Mouse (Mus musculus) hindbrain, postnatal 0 days (tissue): ENCODE measurements around the gene Iqgap1. TPM values are rescaled to one million over a fixed set of nuclear protein-coding genes. Genes with fewer than 3 reads are reported as not detected.
A peak's percentile ranks its signal among the peaks of the same experiment; 100 is the strongest.

Source experiments
- ATAC-seq: fragments of 200-750 bp; cut with Nextera tagmentation; 2 replicates; pipeline ENCODE4 v1.8.0; 2017; ENCODE audit warnings: mild to moderate bottlenecking, moderate TSS enrichment, moderate library complexity
- DNase-seq: peaks from one replicate; pipeline ENCODE4 v3.0.0-alpha.2; 2015; ENCODE audit warnings: low spot score
- H3K27ac ChIP-seq: fragments of 300-500 bp; sonication (generic); 2 replicates; pipeline ENCODE4 v1.5.1; 2014; ENCODE audit warnings: mild to moderate bottlenecking
- H3K27me3 ChIP-seq: fragments of 300-500 bp; sonication (generic); 2 replicates; pipeline ENCODE4 v1.6.1; 2014; ENCODE audit warnings: low read length, mixed read lengths; ENCODE audit not compliant: insufficient read depth
- H3K36me3 ChIP-seq: fragments of 300-500 bp; sonication (generic); 2 replicates; pipeline ENCODE4 v1.6.1; 2014; ENCODE audit warnings: low read length, mixed read lengths; ENCODE audit not compliant: insufficient read depth
- H3K4me1 ChIP-seq: fragments of 300-500 bp; sonication (generic); 2 replicates; pipeline ENCODE4 v1.6.1; 2014; ENCODE audit warnings: antibody characterized with exemption, low read length, mixed read lengths; ENCODE audit not compliant: insufficient read depth
- H3K4me2 ChIP-seq: fragments of 300-500 bp; sonication (generic); 2 replicates; pipeline ENCODE4 v1.6.1; 2014; ENCODE audit warnings: low read depth, mild to moderate bottlenecking, low read length, moderate library complexity, mixed read lengths
- H3K4me3 ChIP-seq: fragments of 300-500 bp; sonication (generic); 2 replicates; pipeline ENCODE4 v1.5.1; 2014; ENCODE audit warnings: low read length
- H3K9ac ChIP-seq: fragments of 300-500 bp; sonication (generic); replicated peaks from 2 replicates; pipeline ENCODE4 v1.6.1; 2014; ENCODE audit warnings: mild to moderate bottlenecking, low read length, moderate library complexity, mixed read lengths
- H3K9me3 ChIP-seq: fragments of 300-500 bp; sonication (generic); 2 replicates; pipeline ENCODE4 v1.6.1; 2016; ENCODE audit warnings: low read length, mixed read lengths
- CTCF ChIP-seq: IDR thresholded peaks from 2 replicates; pipeline ENCODE4 v1.5.1; 2016; ENCODE audit warnings: antibody characterized with exemption, control low read depth, low read depth
- WGBS: fragments of 180-500 bp; shearing (Covaris S2); extraction: QIAGEN DNeasy Blood & Tissue Kit; methylation state at CpG from one replicate; pipeline ENCODE4 v1.1.7; 2014; 5-methylcytosine and 5-hydroxymethylcytosine counted together
- polyA plus RNA-seq: library from polyadenylated mRNA; unstranded; fragments of >200 nt; fragmentation: Nextera tagmentation; extraction: Ambion mirVana; gene quantifications from 2 replicates; pipeline ENCODE4 v1.2.1, GENCODE M21; 2015
- total RNA-seq: library from RNA; depleted of rRNA; stranded (reverse); fragments of >200 nt; gene quantifications from 2 replicates; pipeline ENCODE4 v1.2.3, GENCODE M21; 2014

Iqgap1 gene
- total and polyA plus RNA-seq, 2 experiments from 2014 or later: 15.7 to 29.4 TPM

DNA sequence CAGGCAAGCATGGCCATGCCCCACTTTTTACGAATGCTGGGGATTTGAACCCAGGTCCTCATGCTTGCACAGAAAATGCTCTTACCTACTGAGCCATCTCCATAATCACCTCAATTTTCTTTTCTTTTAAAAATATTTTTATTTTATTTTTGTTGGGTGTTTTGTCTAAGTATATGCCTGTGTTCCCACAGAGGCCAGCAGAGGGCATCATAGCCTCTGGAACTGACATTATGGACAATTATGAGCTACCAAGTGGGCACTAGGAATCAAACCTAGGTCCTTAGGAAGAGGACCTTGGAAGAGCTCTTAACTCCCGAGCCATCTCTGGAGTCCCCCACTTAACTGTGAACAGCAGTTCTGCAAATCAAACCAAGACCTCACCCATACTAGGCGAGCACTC is 27.4 kb upstream of the Iqgap1 start:
- 97% methylated on average over 3 of the region's 3 CpGs for WGBS
- H3K4me1 ChIP-seq: no peaks in the 10 kb centered on the region
- no peaks in the 10 kb centered on the region for H3K9me3 ChIP-seq
- DNase-seq (no peak), ATAC-seq (no peak)
- TF ChIP-seq CTCF: no peak; the same call in 1 of the 2 replicates
- H3K4me3 ChIP-seq: no peak overlapping the region
- H3K36me3 ChIP-seq: no peaks in the 10 kb centered on the region
- no peaks in the 10 kb centered on the region for H3K27me3 ChIP-seq
- H3K27ac ChIP-seq: no peak overlapping the region
- no peak overlapping the region for H3K4me2 ChIP-seq
- no peak overlapping the region for H3K9ac ChIP-seq

DNA sequence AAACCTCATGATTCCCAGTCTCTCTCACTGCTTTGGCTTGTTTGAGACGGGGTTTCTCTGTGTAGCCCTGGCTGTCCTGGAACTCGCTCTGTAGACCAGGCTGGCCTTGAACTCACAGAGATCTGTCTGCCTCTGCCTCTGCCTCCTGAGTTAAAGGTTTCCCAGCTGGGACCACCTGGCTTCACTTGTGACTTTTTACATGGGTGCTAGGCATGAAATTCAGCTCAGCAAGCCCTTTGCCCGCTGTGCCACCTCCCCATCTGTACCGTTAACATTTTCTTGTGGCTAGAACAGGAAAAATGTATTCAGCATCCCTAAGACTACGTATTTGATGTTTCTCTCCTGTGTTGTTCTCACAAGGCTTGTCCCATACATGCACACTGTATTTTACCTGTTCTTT is 24.7 kb upstream of the Iqgap1 start:
- DNase-seq (no peak), ATAC-seq (no peak)
- Histone ChIP-seq H3K4me2 (no peak overlapping the region), H3K4me1 (no peaks in the 10 kb centered on the region), H3K27me3 (no peaks in the 10 kb centered on the region), H3K9me3 (no peaks in the 10 kb centered on the region), H3K9ac (no peak overlapping the region), H3K36me3 (no peaks in the 10 kb centered on the region), H3K4me3 (no peak overlapping the region), H3K27ac (no peak overlapping the region)
- 84% methylated on average over 5 of the region's 5 CpGs for WGBS
- TF ChIP-seq CTCF: no peak

DNA sequence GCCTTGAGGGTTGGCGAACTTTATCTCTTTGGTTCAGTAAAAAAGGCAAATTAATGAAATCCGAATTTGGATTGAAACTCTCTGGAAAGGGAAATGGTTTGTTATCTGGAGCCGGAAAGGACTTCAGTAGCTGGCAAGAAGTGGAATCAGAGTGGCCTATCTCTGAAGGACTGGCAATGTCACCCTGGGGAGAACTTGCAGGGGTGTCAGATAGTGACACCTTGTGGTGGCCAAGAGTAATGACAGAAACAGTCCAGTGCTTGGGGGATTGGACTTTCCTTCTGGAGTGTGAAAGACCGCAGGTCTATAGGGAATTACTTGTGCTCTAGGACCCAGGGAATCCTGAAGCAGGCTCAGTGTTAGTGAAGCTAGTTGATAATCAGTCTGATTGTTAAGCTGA is 23.9 kb upstream of the Iqgap1 start:
- peak; percentile 95 for TF ChIP-seq CTCF
- no peak overlapping the region for H3K9ac ChIP-seq
- H3K27ac ChIP-seq: no peak overlapping the region
- WGBS: 28% methylated on average over 4 of the region's 4 CpGs
- ATAC-seq (peak; percentile 72), DNase-seq (peak; percentile 81)
- no peaks in the 10 kb centered on the region for H3K27me3 ChIP-seq
- no peaks in the 10 kb centered on the region for H3K9me3 ChIP-seq
- no peak overlapping the region for H3K4me2 ChIP-seq
- no peaks in the 10 kb centered on the region for H3K4me1 ChIP-seq
- H3K4me3 ChIP-seq: no peak overlapping the region
- H3K36me3 ChIP-seq: no peaks in the 10 kb centered on the region

DNA sequence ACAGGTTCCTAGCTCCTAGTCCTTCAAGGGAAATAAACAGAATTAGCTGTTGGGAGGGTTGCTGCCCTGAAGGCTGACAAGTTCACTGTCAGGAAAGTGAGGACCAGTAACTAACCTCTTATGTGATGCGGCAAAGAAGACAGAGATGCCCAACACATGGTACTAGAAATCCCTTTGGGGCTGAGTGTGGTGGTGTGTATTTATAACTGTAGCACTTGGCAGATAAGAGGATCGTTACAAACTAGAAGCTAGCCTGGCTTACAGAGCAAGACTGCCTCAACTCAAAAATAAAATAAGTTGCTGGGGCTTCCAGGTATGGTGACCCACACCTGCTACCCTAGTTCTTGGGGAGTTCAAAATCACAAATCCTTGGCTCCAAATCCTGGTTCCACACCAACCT is 23.5 kb upstream of the Iqgap1 start:
- DNase-seq (no peak), ATAC-seq (no peak)
- Histone ChIP-seq H3K27ac (no peak overlapping the region), H3K4me3 (no peak overlapping the region), H3K4me2 (no peak overlapping the region), H3K9me3 (no peaks in the 10 kb centered on the region), H3K4me1 (no peaks in the 10 kb centered on the region), H3K27me3 (no peaks in the 10 kb centered on the region), H3K36me3 (no peaks in the 10 kb centered on the region), H3K9ac (no peak overlapping the region)
- TF ChIP-seq CTCF: no peak
- 77% methylated on average over 2 of the region's 2 CpGs for WGBS

DNA sequence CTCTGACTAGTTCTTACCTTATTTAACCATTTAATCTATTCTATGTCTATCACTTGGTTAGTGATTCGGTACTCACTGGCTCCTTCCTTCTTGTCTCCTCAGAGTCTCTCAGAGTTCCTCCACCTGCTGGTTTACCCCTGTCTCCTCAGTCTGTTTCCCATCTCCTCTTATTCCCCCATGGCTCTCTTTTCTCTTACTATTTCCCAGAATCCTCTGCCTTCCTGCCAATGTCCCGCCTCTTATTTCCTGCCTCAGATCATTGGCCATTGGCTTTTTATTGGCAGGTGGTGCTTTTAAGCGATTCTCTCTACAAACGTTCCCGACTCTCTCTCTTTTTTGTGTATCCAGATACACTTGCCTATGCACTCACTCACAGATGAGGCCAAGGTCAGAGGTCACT is 20.9 kb upstream of the Iqgap1 start:
- Histone ChIP-seq H3K4me1 (no peaks in the 10 kb centered on the region), H3K27ac (no peak overlapping the region), H3K27me3 (no peaks in the 10 kb centered on the region), H3K9me3 (no peaks in the 10 kb centered on the region), H3K4me2 (no peak overlapping the region), H3K9ac (no peak overlapping the region), H3K36me3 (no peaks in the 10 kb centered on the region), H3K4me3 (no peak overlapping the region)
- DNase-seq (no peak), ATAC-seq (no peak)
- 87% methylated on average over 5 of the region's 5 CpGs for WGBS
- TF ChIP-seq CTCF: no peak

DNA sequence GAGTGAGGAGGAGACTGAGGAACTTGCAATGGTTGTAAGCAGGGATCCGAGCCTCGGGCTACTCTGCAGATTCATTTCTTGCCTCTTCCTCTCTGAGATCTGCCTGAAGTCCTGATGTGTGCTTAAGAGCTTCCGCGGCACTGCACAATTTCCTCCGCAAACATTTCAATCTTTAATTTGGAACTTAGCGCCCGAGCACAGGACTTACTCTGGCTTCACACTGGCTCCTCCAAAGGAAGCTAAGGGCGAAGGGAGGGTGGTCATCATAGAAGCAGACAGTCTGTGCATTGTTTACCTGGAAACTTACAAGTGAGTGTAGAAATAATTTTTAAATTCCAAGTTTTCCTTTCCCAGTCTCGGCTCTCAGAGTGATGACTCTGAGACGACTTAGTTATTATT is 20.5 kb upstream of the Iqgap1 start:
- WGBS: 89% methylated on average over 10 of the region's 10 CpGs
- no peaks in the 10 kb centered on the region for H3K4me1 ChIP-seq
- H3K4me3 ChIP-seq: no peak overlapping the region
- no peak for DNase-seq
- no peaks in the 10 kb centered on the region for H3K36me3 ChIP-seq
- no peaks in the 10 kb centered on the region for H3K27me3 ChIP-seq
- H3K9ac ChIP-seq: no peak overlapping the region
- H3K4me2 ChIP-seq: no peak overlapping the region
- no peaks in the 10 kb centered on the region for H3K9me3 ChIP-seq
- no peak for ATAC-seq
- TF ChIP-seq CTCF: no peak
- no peak overlapping the region for H3K27ac ChIP-seq

DNA sequence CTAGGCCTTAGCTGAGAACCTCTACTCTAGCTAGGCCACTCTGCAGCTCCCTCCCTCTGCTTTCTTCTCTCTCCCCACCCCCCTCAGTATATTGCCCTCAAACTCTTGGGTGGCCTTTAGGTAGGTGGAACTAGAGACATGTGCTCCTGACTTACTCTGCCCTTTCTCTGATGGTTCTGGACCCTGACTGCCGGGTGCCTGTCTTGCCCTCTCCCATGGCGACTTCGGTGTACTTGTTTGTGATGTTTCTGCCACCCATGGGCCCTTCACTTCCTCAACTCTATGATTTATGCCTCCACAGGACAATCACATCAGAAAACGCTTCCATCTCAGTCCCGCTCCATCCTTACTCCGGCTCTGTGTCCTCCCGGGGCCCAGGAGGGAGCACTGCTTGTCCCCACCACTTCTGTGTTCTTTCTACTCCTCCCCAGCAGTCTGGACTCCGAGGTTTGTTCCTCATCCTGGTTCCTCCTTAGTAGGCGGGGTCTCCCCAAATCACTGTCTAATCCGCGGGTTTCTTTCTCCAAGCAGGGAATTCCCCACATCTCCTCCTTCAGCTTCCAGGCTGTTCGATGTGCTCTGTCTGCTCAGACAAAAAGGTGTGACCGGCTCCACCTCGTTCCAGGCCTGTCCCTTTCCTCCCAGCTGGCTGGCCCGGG is 20.0 kb upstream of the Iqgap1 start:
- no peak overlapping the region for H3K4me3 ChIP-seq
- H3K4me1 ChIP-seq: no peaks in the 10 kb centered on the region
- ATAC-seq (no peak), DNase-seq (no peak)
- WGBS: 80% methylated on average over 15 of the region's 15 CpGs
- no peak overlapping the region for H3K9ac ChIP-seq
- H3K36me3 ChIP-seq: no peaks in the 10 kb centered on the region
- no peaks in the 10 kb centered on the region for H3K9me3 ChIP-seq
- no peak overlapping the region for H3K27ac ChIP-seq
- no peak for TF ChIP-seq CTCF
- H3K4me2 ChIP-seq: no peak overlapping the region
- H3K27me3 ChIP-seq: no peaks in the 10 kb centered on the region
